7 mouse cellular contexts compared by ENCODE assay signal in genomic region chr16:44745866-44746562, GRCm38 (mm10). TPM values are rescaled to one million over a fixed set of nuclear protein-coding genes. Genes with fewer than 3 reads are reported as not detected.
DNase-seq lines count a peak whose midpoint lies in the region; ATAC-seq lines count a peak whose summit lies in the region.

Gtpbp8 (minus strand) TSS chr16:44746363.

- no peaks in the 10 kb centered on the region for H3K27me3 ChIP-seq in embryonic facial prominence, embryonic 11.5 days (ENCODE audit: control insufficient read depth, insufficient read depth, low read length)
- no peaks in the 10 kb centered on the region for H3K27me3 ChIP-seq in limb, embryonic 11.5 days (ENCODE audit: control insufficient read depth, insufficient read depth, low read length)
- no peaks in the 10 kb centered on the region for H3K27me3 ChIP-seq in midbrain, embryonic 14.5 days (ENCODE audit: control insufficient read depth, insufficient read depth, low read length)

- DNase-seq in adrenal gland, postnatal 14 days: peak; percentile 89
- peak; percentile 95 for DNase-seq in embryonic facial prominence, embryonic 11.5 days (ENCODE audit: low spot score)
- peak; percentile 98 for DNase-seq in heart, adult 11 months
- DNase-seq in kidney, adult 18-20 months: peak; percentile 89
- DNase-seq in limb, embryonic 11.5 days (ENCODE audit: low spot score): peak; percentile 91
- peak; percentile 96 for DNase-seq in midbrain, embryonic 14.5 days
- DNase-seq in spleen, adult 18-20 months: peak; percentile 70 to 82

- peak within 1 kb of the TSS; percentile 82 for H3K9ac ChIP-seq in embryonic facial prominence, embryonic 11.5 days (replicated peaks; ENCODE audit: low read length)
- peak within 1 kb of the TSS; percentile 92 for H3K9ac ChIP-seq in limb, embryonic 11.5 days (ENCODE audit: low read length)
- peak within 1 kb of the TSS; percentile 89 for H3K9ac ChIP-seq in midbrain, embryonic 14.5 days (replicated peaks; ENCODE audit: low read length)

- H3K4me1 ChIP-seq in embryonic facial prominence, embryonic 11.5 days (ENCODE audit: control insufficient read depth, insufficient read depth, low read length): no peaks in the 10 kb centered on the region
- H3K4me1 ChIP-seq in limb, embryonic 11.5 days (ENCODE audit: control insufficient read depth, insufficient read depth, low read length): peaks cover 6% of the 10 kb centered on the region
- H3K4me1 ChIP-seq in midbrain, embryonic 14.5 days (ENCODE audit: control insufficient read depth, insufficient read depth, low read length): peaks cover 17% of the 10 kb centered on the region; the same call in 1 of the 2 replicates

- no peaks in the 10 kb centered on the region for H3K9me3 ChIP-seq in embryonic facial prominence, embryonic 11.5 days (replicated peaks; ENCODE audit: control insufficient read depth, low read length)
- no peaks in the 10 kb centered on the region for H3K9me3 ChIP-seq in limb, embryonic 11.5 days (ENCODE audit: control insufficient read depth, low read length)
- H3K9me3 ChIP-seq in midbrain, embryonic 14.5 days (ENCODE audit: control insufficient read depth, low read length): no peaks in the 10 kb centered on the region

- H3K36me3 ChIP-seq in embryonic facial prominence, embryonic 11.5 days (replicated peaks; ENCODE audit: control insufficient read depth, insufficient read depth, low read depth, low read length): no peaks in the 10 kb centered on the region
- no peaks in the 10 kb centered on the region for H3K36me3 ChIP-seq in limb, embryonic 11.5 days (ENCODE audit: control insufficient read depth, insufficient read depth, low read length)
- peaks cover 14% of the 10 kb centered on the region for H3K36me3 ChIP-seq in midbrain, embryonic 14.5 days (ENCODE audit: control insufficient read depth, insufficient read depth, low read length)

- peak; percentile 96 for ATAC-seq in embryonic facial prominence, embryonic 11.5 days (replicated peaks; ENCODE audit: insufficient number of reproducible peaks, low FRiP score, low TSS enrichment, low read depth)
- ATAC-seq in limb, embryonic 11.5 days (ENCODE audit: insufficient number of reproducible peaks, low FRiP score, low TSS enrichment, low read depth): peak; percentile 95
- ATAC-seq in midbrain, embryonic 14.5 days (ENCODE audit: low FRiP score, low TSS enrichment): peak; percentile 95

- WGBS in embryonic facial prominence, embryonic 11.5 days: under 1% methylated on average over 47 of the region's 47 CpGs
- under 1% methylated on average over 47 of the region's 47 CpGs for WGBS in limb, embryonic 11.5 days
- WGBS in midbrain, embryonic 14.5 days: 1% methylated on average over 47 of the region's 47 CpGs

- H3K4me2 ChIP-seq in embryonic facial prominence, embryonic 11.5 days (ENCODE audit: low read depth, low read length): peak within 1 kb of the TSS; percentile 68
- peak within 1 kb of the TSS; percentile 77 for H3K4me2 ChIP-seq in limb, embryonic 11.5 days (ENCODE audit: low read depth, severe bottlenecking)
- H3K4me2 ChIP-seq in midbrain, embryonic 14.5 days (ENCODE audit: low read length): peak within 1 kb of the TSS; percentile 84

- H3K4me3 ChIP-seq in embryonic facial prominence, embryonic 11.5 days (ENCODE audit: low read depth, low read length): peak within 1 kb of the TSS; percentile 85
- H3K4me3 ChIP-seq in limb, embryonic 11.5 days (ENCODE audit: low read depth, low read length): peak within 1 kb of the TSS; percentile 88
- H3K4me3 ChIP-seq in midbrain, embryonic 14.5 days (replicated peaks; ENCODE audit: low read depth, low read length): peak within 1 kb of the TSS; percentile 82

- H3K27ac ChIP-seq in embryonic facial prominence, embryonic 11.5 days (replicated peaks; ENCODE audit: low read depth, low read length): peak within 1 kb of the TSS; percentile 94
- peak within 1 kb of the TSS; percentile 90 for H3K27ac ChIP-seq in limb, embryonic 11.5 days (replicated peaks; ENCODE audit: low read depth, low read length)
- H3K27ac ChIP-seq in midbrain, embryonic 14.5 days (replicated peaks; ENCODE audit: low read depth, low read length): peak within 1 kb of the TSS; percentile 97

RNA-seq across cellular contexts. Expression of gene Gtpbp8, which starts in this region (rescaled TPM):
- 19.0 and 20.1 TPM in 2 replicates for total RNA-seq in adrenal gland, postnatal 14 days (2021)
- 29.3 and 32.5 TPM in 2 replicates for polyA plus RNA-seq in embryonic facial prominence, embryonic 11.5 days (2014; fragmentation: Nextera tagmentation; extraction: Ambion mirVana)
- polyA plus RNA-seq in limb, embryonic 11.5 days (2014; fragmentation: Nextera tagmentation; extraction: Ambion mirVana): 26.4 and 28.7 TPM in 2 replicates
- polyA plus RNA-seq in midbrain, embryonic 14.5 days (2014; fragmentation: Nextera tagmentation; extraction: Ambion mirVana): 40.6 and 50.5 TPM in 2 replicates

Comparison
In these comparisons a context has a peak if more than half of its experiments do, and no peak if none do; other contexts are left out.
1. Peak in every context shown above with its lines: DNase-seq, ATAC-seq, H3K4me3 ChIP-seq and H3K27ac ChIP-seq.